Mouse (Mus musculus): ENCODE data around the gene Gm28038.

Gene Gm28038

DNA sequence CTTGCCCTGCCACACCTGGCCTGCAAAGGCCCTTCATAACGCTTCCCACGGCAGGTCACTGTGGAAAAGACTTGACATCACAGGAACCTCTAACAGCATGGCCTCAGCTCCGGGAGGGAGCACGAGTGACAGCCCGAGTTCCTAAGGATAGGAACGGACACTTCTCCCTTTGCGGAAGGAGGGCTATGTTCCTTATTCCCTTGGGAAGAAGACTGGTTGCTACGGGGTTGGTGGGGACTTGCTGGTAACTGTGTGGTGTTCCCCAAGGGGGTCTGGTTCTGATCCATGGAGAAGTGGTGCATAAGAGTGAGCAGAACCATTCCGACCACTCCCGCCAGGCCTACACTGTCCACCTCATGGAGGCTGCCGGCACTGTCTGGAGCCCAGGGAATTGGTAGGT, at the start of gene Gm28038:
Gene Gm28038 (plus strand): TSS at position 301 of the 400 bp plus-strand sequence.
- DNase-seq (ENCODE audit: low read depth, low spot score), result no peak

GRCm38 (mm10) chr2:30235593-30235992, 45.2 kb upstream of the Gm28038 start:
- no peak for DNase-seq (ENCODE audit: low read depth, low spot score)

GRCm38 (mm10) chr2:30236426-30237198, 44.2 kb upstream of the Gm28038 start:
- peak; percentile 65 for DNase-seq (ENCODE audit: low read depth, low spot score)

DNA sequence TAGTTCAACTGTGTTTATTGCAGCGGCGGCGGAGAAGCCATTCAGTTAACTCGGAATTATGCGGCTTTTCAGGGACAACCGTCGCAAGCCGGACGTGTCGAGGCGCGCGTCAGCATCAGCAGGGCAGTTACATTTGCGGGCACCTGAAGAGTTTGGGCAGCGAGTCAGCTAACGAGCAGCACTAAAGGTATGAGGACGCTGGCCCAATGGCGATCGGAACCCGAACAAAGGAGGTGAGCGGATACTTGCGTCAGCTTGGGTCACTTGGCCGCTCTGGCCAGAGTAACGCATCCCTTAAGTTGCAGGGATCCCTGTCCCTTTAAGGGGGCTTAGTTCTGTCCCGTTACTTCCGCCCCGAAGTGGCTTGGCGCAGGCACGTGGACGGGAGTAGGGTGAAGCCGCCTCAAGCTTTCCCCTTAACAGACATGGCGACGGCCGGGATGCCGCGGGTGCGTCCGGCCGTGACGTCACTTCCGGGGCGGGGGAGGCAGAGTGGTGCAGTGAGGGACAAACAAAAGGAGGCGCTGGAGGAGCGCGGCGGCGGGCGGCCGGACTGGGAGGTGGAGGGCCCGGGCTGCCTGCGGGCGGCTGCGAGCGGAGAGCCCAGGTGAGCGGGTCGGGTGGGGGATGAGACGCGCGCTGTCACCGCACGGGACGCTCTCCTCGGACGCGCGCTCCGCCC, 43.5 kb upstream of the Gm28038 start, which contains the start of gene Lrrc8a:
Gene Lrrc8a (plus strand): TSS at position 517 of the 682 bp plus-strand sequence.
- peak; percentile 96 for DNase-seq (ENCODE audit: low read depth, low spot score)

DNA sequence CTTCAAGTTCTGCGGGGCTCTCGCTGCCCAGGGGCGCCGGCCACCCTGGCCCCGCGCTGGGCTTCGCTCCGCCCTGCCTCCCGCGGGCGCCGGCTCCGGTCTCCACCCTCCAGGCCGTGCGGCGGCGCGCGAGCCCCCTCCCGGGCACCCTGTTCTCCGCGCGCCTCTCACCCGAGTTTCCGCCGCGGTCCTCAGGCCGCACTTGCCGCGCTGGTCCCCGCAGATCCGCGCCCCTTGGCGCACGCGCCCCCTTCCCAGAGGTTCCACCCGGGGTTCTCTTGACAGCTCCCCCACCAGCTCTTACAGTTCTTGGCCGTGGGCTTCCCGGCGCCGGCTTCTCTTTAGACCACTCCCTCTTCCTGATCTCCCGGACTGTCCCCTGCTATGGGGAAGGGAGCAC, 43.0 kb upstream of the Gm28038 start:
- peak; percentile 52 for DNase-seq (ENCODE audit: low read depth, low spot score)

DNA sequence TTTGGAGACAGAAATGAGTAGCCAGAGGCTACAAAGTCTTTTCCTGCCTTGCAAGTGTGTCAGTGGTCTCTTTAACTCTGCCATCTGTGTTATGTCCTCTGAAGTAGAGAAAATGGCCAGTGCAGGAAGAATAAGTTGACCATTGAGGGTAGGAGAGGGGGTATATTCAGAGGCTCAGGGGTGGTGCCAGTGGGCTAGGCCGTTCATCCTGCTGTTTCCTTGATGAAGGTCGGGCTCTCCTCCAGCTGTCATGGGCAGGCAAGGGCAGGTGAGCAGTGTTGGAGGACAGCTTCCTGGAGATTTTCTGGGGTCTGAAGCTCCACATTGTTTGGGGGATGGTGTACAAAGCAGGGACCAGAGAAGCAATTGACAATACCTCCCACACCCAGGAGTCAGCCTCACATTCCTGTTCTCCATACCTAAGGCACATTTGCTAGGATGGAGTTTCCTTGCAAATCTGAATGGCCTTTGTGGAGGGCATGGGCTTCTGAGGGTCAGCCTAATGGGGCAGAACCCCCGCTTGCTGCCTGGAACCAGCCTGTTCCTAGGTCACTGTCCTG, 41.9 kb upstream of the Gm28038 start:
- no peak for DNase-seq (ENCODE audit: low read depth, low spot score)

DNA sequence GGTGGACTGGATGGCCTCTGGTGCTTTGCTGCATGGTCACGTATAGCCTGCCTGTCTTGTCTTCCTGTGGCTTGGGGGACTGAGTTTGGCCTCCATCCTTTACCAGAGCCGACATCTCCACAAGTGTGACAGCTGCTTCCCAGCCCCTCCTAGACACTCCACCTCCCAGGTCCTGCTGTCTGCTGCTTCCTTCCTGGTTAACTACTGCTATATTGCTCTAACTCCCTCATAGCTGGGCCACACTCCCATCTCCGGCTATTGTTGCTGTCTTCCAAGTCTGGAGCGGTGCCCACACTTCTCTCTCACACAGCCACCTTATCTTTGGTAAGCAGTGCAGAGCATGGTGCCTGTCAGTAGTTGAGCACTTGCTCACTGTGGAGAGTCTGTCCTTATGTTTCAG, 41.1 kb upstream of the Gm28038 start:
- no peak for DNase-seq (ENCODE audit: low read depth, low spot score)

- no peak for DNase-seq (ENCODE audit: low read depth, low spot score)
These were observed 40.6 kb upstream of the Gm28038 start, which contains the start of gene Gm28035 for GRCm38 (mm10) chr2:30240267-30240666. Gene Gm28035 (plus strand): TSS chr2:30240567.

- peak; percentile 76 for DNase-seq (ENCODE audit: low read depth, low spot score)
These were observed 38.3 kb upstream of the Gm28038 start for GRCm38 (mm10) chr2:30242509-30242908.

DNA sequence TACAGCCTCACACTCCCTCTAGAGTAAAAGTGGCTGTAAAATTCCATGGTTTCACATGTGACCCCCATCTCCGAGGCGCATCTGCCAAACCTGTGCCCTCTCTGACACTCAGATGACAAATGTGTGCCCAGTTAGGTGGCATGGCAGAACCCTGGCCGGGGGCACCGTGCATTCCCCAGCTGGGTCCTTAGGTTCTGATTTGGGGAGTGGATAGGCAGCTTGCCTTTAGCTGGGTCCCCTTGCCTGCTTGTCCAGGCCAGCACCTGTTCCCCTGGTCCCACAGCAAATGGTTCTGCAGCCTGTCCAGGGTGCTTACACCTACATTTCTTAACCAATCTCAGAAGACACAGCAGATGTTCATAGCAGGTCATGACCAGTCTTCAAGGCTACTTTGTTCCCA, 37.5 kb upstream of the Gm28038 start:
- no peak for DNase-seq (ENCODE audit: low read depth, low spot score)

DNA sequence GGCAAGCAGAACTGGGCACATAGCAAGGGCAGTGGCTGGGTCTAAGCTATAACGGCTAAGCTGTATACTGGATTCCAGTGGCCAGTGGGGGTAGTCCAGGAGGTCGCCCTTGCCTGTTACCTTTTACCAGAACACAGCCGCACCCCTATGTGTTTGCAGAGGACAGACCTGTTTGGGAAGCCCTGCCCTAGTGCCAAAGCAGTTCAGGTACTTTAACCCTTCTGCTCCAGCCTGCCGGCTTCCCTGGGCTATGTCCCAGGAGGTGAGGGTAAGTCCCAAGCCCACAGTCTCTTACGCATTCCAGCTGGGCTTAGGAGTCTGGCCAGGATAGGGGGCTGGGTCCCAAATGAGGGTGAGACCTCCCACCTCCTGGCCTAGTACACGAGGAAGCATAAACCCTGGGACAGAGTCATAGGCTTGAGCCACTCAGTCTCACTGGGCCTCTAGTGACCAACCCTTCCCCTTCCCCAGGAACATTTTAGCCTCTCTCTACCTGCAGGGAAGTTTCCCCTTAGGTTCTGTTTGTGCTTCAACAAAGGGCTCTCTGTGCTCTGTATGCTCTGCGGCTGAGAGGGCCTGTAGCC, 36.2 kb upstream of the Gm28038 start:
- DNase-seq (ENCODE audit: low read depth, low spot score), result no peak

DNA sequence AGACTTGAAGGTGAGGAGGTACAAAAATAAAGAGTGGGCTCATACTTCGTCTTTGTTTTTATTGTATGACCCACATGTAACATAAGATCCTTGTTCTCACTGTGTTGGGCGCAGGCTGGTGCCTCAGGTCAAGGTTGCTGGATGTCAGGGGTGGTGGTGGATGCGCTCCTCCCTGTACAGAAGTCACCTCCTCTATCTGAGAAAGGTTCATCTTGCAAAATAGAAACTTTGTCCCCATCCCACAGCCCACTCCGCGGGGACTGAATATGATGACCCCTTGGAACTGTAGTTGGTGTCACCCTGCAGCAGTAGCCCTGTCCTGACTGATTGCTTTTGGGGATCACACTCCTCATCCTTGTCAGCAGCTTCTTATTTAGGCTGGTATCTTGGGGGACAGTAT, 33.8 kb upstream of the Gm28038 start:
- DNase-seq (ENCODE audit: low read depth, low spot score), result no peak

DNA sequence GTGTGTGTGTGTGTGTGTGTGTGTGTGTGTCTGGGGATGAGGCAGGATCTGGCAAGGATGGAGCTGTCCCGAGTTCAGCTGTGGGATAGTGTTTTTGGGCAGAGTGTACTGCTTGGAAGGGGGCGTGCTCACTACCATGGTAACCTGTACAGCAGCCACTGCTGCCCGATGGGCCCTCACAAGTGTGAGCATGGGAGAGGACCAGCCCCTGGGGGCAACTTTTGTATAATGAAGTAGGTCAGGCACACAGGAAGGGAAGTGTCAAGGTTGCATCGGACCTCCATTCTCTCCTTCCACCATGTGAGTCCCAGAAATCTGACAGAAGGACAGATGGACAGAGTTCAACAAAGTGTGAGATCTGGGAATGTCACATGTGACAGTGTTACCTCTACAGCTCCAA, 33.2 kb upstream of the Gm28038 start:
- DNase-seq (ENCODE audit: low read depth, low spot score), result no peak

- DNase-seq (ENCODE audit: low read depth, low spot score), result no peak
These were observed 31.7 kb upstream of the Gm28038 start for GRCm38 (mm10) chr2:30249182-30249581.

DNA sequence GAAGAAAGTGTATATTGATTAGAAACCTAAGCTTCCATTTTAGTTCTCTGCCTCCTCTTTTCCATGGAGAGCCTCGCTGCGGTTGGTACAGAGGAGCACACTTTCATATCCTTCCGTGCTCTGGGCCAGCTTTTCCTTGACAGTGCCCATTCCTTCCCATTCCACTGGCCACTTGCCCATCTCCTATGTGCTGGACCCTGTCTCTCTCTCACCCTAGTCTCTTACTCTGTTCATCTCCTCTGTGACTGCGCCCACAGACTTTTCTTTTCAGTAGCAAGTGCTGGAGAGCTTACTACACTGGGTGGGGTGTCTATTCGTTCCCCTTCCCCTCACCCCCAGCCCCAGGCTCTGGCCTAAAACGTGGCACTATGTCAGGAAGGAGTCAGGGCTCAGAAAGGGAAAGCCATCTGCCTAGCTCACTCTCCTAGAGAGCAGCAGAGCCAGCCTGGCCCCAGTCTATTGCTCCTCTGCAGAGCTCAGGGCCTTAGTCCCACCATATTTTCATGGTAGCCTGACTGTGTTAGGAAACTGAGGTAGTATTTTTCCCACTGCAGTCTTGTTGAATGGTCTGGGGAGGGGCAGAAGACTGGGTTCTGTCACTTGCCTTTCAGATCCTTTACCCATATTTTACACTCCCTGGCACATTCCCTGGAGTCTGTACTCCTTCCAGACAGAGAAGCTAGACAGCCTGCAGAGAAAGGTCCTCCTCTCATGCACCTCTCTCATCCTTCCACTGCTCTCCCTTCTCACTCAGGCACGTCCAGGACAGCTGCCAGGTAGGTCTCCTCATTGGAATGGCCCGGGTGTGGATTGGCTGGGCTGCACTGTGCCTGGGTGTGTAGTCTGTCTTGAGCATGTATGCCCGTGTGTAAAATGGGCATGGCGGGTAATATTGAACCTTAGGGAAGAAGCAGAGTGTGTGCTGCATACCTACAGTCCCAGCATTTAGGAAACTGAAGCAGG, 30.4 kb upstream of the Gm28038 start:
- DNase-seq (ENCODE audit: low read depth, low spot score), result no peak

DNA sequence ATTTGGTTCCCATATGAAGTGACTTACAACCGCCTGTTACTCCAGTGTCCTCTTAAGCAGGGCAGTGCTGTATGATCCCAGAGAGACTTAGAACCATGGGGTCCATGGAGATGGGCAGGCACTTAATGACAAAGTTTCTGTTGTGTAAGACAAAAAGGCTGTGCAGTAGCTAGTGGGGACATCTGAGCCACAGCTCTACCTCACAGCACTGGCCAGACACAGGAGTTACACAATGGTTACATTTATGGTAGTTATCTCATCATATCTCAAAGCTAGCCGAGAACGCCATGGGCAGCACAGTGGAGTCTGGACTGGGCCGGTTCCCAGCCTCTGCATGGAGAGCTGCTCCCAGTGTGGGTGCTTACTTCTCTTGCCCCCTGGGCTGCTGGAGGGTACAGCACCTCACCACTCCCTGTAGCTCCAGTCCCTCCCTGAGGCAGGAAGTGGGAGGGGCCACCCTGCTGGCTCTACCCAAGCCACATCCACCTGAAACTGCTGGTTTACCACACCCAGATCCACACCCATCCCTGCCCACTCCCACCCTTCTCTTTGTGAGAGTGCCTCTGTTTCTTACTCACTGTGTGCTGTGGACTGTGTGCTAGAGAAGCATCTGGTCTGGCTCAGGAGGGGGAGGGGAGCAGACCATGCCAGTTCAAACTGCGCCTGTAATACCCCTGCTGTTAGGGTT, 29.3 kb upstream of the Gm28038 start:
- DNase-seq (ENCODE audit: low read depth, low spot score), result peak; percentile 48

DNA sequence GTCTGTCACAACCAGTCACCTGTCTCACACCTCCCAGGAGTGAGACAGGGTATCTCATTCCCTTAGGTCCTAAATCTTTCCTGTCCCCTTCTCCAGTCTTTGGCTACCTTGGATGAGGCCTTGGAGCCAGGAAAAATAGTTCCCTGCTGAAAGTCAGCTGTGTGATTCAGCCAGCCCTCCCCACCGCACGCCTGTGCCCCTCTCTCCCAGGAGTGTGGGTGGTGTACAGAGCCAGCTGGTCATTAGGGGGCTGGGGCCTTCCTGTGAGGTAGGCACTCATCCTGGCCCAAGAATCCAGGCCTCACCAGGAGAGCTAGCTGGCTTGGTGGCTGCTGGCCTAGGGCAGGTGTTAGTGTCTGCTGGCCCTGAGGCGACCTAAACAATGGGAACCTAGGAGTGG, 28.3 kb upstream of the Gm28038 start:
- DNase-seq (ENCODE audit: low read depth, low spot score), result no peak

DNA sequence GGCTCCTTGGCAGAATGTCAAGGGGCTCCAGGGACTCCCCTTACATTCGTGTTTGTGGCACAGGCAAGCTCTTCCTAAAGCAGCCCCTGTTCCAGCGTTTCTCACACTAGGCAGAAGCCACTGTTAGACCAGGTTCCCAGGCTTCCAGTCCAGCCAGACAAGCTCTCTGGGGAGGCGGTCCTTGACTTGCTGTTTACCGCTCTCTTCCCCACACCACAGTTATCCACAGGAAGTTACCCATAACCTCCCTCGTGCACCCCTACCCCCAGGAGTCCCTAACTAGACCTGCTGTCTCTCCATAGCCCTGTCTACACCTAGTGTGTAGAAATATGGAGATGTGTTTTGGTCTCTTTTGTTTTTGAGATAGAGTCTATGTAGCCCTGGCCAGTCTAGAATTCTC, 27.0 kb upstream of the Gm28038 start:
- DNase-seq (ENCODE audit: low read depth, low spot score), result no peak

DNA sequence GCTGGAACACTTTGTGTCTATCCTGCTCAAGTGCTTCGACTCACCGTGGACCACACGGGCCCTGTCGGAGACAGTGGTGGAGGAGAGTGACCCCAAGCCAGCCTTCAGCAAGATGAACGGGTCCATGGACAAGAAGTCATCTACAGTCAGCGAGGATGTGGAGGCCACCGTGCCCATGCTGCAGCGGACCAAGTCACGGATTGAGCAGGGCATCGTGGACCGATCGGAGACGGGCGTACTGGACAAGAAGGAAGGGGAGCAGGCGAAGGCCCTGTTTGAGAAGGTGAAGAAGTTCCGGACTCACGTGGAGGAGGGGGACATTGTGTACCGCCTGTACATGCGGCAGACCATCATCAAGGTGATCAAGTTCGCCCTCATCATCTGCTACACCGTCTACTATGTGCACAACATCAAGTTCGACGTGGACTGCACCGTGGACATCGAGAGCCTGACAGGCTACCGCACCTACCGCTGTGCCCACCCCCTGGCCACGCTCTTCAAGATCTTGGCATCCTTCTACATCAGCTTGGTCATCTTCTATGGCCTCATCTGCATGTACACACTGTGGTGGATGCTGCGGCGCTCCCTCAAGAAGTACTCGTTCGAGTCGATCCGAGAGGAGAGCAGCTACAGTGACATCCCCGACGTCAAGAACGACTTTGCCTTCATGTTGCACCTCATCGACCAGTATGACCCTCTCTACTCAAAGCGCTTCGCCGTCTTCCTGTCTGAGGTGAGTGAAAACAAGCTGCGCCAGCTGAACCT, 25.0 kb upstream of the Gm28038 start:
- no peak for DNase-seq (ENCODE audit: low read depth, low spot score)

All from 3T3-L1 (cell line).